Mouse (Mus musculus) stomach, embryonic 16.5 days (tissue): ENCODE results near the gene Nexn. TPM values are rescaled to one million over a fixed set of nuclear protein-coding genes. Genes with fewer than 3 reads are reported as not detected.
A peak's percentile ranks its signal among the peaks of the same experiment; 100 is the strongest.

Experiments
- ATAC-seq: fragments of 200-750 bp; cut with Nextera tagmentation; 2 replicates; pipeline ENCODE4 v1.8.0; 2017; ENCODE audit warnings: moderate number of reproducible peaks, moderate TSS enrichment; ENCODE audit not compliant: insufficient read depth, low FRiP score
- H3K27ac ChIP-seq: fragments of 300-500 bp; sonication (generic); 2 replicates; pipeline ENCODE4 v1.5.1; 2014; ENCODE audit warnings: low read length
- H3K27me3 ChIP-seq: fragments of 300-500 bp; sonication (generic); 2 replicates; pipeline ENCODE4 v1.6.1; 2014; ENCODE audit warnings: low read length, control low read depth, mixed read lengths; ENCODE audit not compliant: control insufficient read depth, insufficient read depth
- H3K36me3 ChIP-seq: fragments of 300-500 bp; sonication (generic); 2 replicates; pipeline ENCODE4 v1.6.1; 2014; ENCODE audit warnings: low read length; ENCODE audit not compliant: control insufficient read depth, insufficient read depth
- H3K4me1 ChIP-seq: fragments of 300-500 bp; sonication (generic); 2 replicates; pipeline ENCODE4 v1.6.1; 2014; ENCODE audit warnings: low read length, control low read depth, mixed read lengths; ENCODE audit not compliant: control insufficient read depth, insufficient read depth
- H3K4me2 ChIP-seq: fragments of 300-500 bp; sonication (generic); 2 replicates; pipeline ENCODE4 v1.6.1; 2014; ENCODE audit warnings: low read depth, low read length, mixed read lengths
- H3K4me3 ChIP-seq: fragments of 300-500 bp; sonication (generic); replicated peaks from 2 replicates; pipeline ENCODE4 v1.5.1; 2014; ENCODE audit warnings: mild to moderate bottlenecking, low read length
- H3K9ac ChIP-seq: fragments of 300-500 bp; sonication (generic); 2 replicates; pipeline ENCODE4 v1.6.1; 2014; ENCODE audit warnings: low read length
- H3K9me3 ChIP-seq: fragments of 300-500 bp; sonication (generic); replicated peaks from 2 replicates; pipeline ENCODE4 v1.6.1; 2016; ENCODE audit warnings: low read length, control low read depth; ENCODE audit not compliant: control insufficient read depth
- WGBS: fragments of 180-500 bp; shearing (Covaris S2); extraction: QIAGEN DNeasy Blood & Tissue Kit; methylation state at CpG from one replicate; pipeline ENCODE4 v1.1.7; 2014; 5-methylcytosine and 5-hydroxymethylcytosine counted together
- polyA plus RNA-seq: library from polyadenylated mRNA; unstranded; fragments of >200 nt; fragmentation: Nextera tagmentation; extraction: Ambion mirVana; gene quantifications from 2 replicates; pipeline ENCODE4 v1.2.1, GENCODE M21; 2015

Nexn gene
- polyA plus RNA-seq, 1 experiment from 2014 or later, result 44.9 TPM

DNA sequence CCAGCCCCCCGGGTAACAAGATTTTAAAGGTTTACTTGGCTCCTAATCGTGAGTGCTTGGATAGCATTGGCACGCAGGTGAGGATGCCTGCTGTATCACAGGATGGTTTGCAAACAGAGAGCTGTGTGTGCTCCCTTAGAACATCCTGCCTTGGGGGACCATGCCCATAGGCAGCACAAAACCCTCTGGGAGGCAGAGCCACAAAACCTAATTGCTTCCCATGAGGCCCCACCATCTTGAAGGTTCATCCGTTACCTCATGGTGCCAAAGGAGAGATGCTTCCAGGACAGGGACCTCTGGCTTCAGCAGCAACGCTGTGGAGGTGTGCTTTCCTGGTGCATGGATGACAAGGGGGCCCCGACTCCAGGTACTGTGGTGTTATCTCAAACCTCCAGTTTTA, 5.7 kb upstream of the Nexn start:
- Histone ChIP-seq H3K27ac (no peak overlapping the region), H3K9ac (no peak overlapping the region), H3K4me2 (no peak overlapping the region), H3K27me3 (0 out of 2 replicates have a peak, but pooled peaks cover 3% of the 10 kb centered on the region), H3K4me3 (no peak overlapping the region), H3K4me1 (no peaks in the 10 kb centered on the region), H3K36me3 (no peaks in the 10 kb centered on the region), H3K9me3 (no peaks in the 10 kb centered on the region)
- WGBS, result 80% methylated on average over 6 of the region's 6 CpGs
- ATAC-seq, result no peak

DNA sequence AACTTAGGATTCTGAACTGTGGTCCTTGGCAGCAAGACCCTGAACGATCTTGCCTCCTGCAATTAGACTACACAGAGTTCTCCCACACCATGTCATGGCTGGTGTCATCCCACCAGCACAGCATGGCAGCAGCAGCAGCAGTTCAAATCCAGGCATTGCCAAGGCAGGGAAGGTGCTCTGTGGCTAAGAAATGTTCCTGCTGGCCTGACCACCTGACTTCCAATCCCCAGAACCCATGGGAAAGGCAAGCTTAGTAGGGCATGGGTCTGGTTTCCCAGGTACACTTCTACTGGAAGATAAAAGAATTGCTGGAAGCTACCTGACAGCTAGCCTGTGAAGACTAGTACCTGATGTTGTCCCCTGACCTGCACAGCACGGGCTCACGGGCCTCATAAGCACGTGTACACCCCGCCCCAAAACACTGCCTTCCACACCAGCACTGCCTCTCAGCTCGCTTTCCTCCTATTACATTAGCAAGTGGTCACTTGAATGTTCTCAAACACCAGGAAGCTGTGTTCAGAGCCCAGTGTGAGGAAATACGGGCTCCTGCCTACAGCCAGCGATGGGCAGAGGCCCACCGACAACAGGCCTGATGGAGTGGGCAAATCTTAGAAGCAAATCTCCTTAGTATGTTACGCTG, 5.0 kb upstream of the Nexn start:
- no peak overlapping the region for H3K4me2 ChIP-seq
- H3K4me1 ChIP-seq, result 0 out of 2 replicates have a peak, but pooled peaks cover 5% of the 10 kb centered on the region
- 0 out of 2 replicates have a peak, but pooled peaks cover 3% of the 10 kb centered on the region for H3K27me3 ChIP-seq

DNA sequence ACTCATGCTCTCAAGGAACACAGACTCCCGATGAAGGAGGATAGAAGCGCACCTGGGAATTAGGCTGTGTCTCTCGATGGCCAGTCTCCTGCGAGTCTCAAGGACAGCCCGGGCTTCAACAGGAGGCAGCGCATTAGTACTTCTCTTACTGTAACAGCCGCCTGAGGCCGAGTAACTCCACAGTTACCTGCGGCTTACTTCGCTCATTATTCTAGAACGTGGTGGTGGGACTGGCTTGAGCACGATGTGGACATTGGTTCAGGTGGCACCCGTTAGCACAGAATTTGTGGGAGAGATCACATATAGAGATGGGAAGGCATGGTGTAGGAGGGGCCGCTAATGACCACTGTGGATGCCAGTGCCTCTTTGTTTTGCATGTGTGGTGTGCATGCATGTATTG, 1.9 kb upstream of the Nexn start:
- Histone ChIP-seq H3K36me3 (no peaks in the 10 kb centered on the region), H3K4me1 (peaks cover 10% of the 10 kb centered on the region; the same call in 1 of the 2 replicates), H3K4me2 (no peak overlapping the region), H3K27ac (no peak overlapping the region), H3K9me3 (no peaks in the 10 kb centered on the region), H3K9ac (no peak overlapping the region), H3K27me3 (peaks cover 3% of the 10 kb centered on the region; the same call in 1 of the 2 replicates), H3K4me3 (no peak overlapping the region)
- 93% methylated on average over 14 of the region's 14 CpGs for WGBS
- no peak for ATAC-seq

More for the DNA sequence above, 5.0 kb upstream of the Nexn start:
- WGBS, result 85% methylated on average over 10 of the region's 10 CpGs
- H3K27ac ChIP-seq, result no peak overlapping the region
- H3K9ac ChIP-seq, result no peak overlapping the region
- no peaks in the 10 kb centered on the region for H3K36me3 ChIP-seq
- no peak for ATAC-seq
- H3K9me3 ChIP-seq, result no peaks in the 10 kb centered on the region
- H3K4me3 ChIP-seq, result no peak overlapping the region

DNA sequence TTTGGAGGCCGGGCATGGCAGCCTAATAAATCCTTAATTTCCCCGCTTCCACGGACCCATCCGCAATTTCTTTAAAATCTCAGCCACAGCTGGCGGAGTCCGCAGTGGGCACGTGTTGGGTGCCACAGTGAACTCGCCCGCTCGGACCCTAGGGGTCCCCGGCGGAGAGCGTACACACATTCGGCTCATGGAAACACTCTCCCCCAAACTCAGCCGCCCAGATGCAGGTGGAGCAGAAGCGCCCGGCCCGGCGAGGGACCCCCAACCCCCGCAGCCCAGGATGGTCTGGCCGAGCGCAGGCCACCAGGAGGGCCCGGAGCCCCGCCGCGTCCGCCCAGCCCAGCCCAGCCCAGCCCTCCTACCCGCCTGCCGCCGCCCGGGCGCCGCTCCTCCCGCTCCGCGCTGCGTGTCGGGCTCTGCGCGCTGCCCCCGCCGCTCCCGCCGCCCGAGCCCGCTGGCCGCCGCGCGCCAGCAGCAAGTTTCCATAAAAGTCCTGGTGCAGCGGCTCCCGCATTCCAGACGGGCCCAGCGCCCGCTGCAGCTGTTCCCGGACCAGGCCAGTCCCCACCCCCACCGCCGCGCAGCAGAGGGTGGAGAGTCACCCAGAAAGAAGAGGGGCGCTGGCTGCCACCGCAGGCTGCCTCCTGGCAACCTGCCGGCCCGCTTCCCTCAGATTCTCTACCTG, 657 bp downstream of the Nexn start:
- Histone ChIP-seq H3K36me3 (no peaks in the 10 kb centered on the region), H3K27ac (peak overlapping the region; percentile 85), H3K9me3 (no peaks in the 10 kb centered on the region), H3K27me3 (peaks cover 3% of the 10 kb centered on the region; the same call in 1 of the 2 replicates), H3K4me1 (peaks cover 10% of the 10 kb centered on the region; the same call in 1 of the 2 replicates), H3K4me3 (peak overlapping the region; percentile 64), H3K4me2 (peak overlapping the region; percentile 94), H3K9ac (peak overlapping the region; percentile 89)
- 2% methylated on average over 62 of the region's 63 CpGs for WGBS
- peak; percentile 91 for ATAC-seq

DNA sequence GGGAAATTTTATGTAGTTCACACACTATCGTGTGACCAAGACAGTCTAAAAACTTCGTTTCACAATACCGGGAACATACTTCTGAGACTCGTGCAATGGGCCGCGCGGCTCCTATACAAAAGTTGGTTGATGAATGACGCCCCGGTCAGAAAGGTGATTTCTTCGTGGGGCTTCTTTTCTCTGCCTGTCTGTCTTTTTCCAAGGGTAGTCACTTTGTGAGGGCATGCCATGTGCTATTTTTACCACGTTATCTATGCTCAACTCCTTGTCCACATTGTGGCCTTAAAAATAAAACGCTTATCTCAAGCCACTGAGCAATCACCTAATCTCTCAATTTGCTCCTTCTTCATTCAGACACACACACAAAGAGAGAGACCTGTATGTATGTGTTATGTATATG, 1.3 kb downstream of the Nexn start:
- Histone ChIP-seq H3K4me2 (peak overlapping the region; percentile 94), H3K4me1 (peaks cover 10% of the 10 kb centered on the region; the same call in 1 of the 2 replicates), H3K27me3 (peaks cover 3% of the 10 kb centered on the region; the same call in 1 of the 2 replicates), H3K4me3 (peak overlapping the region; percentile 64), H3K36me3 (no peaks in the 10 kb centered on the region), H3K9me3 (no peaks in the 10 kb centered on the region), H3K9ac (peak overlapping the region; percentile 89), H3K27ac (peak overlapping the region; percentile 85)
- no peak for ATAC-seq
- WGBS, result 42% methylated on average over 12 of the region's 12 CpGs

DNA sequence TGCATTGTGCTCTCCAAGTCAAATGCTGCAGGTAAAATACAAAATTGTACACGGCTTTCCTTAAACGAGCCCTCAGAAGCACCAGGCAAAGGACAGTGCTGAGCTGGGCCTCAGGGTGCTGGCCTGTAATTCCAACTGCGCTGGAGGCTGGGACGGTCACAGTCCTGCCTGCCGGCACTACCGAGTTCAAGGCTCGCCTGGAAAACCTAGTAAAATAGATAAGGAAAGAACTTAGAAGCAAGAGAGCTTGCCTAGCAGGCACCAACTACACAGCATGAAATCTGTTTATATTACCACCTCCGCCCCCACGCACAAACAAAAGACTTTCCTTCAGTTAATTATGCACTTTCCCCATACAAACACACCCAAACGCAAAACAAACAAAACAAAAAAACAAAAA, 1.8 kb downstream of the Nexn start:
- 53% methylated on average over 10 of the region's 10 CpGs for WGBS
- Histone ChIP-seq H3K9me3 (no peaks in the 10 kb centered on the region), H3K4me3 (peak overlapping the region; percentile 64), H3K27me3 (peaks cover 3% of the 10 kb centered on the region; the same call in 1 of the 2 replicates), H3K27ac (peak overlapping the region; percentile 52; the same call in 1 of the 2 replicates), H3K4me1 (peaks cover 10% of the 10 kb centered on the region; the same call in 1 of the 2 replicates), H3K4me2 (peak overlapping the region; percentile 94), H3K36me3 (no peaks in the 10 kb centered on the region), H3K9ac (peak overlapping the region; percentile 89; the same call in 1 of the 2 replicates)
- ATAC-seq, result no peak

DNA sequence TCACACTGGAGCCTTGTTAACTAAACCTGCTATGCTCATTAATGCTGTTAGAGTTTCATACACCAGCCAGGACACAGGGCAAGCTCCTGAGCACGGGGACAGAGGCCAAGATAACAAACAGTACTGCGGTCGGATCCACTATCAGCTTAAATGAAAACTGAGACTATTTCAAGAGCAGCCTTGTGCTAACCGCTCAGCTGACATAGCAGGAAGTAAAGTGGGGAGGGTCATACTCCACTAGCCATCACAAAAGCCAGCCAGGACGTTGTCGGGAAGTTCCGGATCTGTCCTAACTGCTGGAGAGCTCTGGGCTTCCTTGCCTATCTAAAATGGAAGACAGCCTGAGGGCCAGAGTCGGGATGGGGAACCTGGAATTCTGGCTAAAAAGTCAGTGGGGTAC, 4.2 kb downstream of the Nexn start:
- Histone ChIP-seq H3K27me3 (no peaks in the 10 kb centered on the region; the same call in 1 of the 2 replicates), H3K27ac (no peak overlapping the region), H3K36me3 (no peaks in the 10 kb centered on the region), H3K4me2 (peak overlapping the region; percentile 28), H3K9me3 (no peaks in the 10 kb centered on the region), H3K4me3 (no peak overlapping the region), H3K4me1 (peaks cover 10% of the 10 kb centered on the region; the same call in 1 of the 2 replicates), H3K9ac (0 out of 2 replicates have a peak overlapping the region, but pooled peaks have one; percentile 16)
- WGBS, result 32% methylated on average over 8 of the region's 8 CpGs
- no peak for ATAC-seq

DNA sequence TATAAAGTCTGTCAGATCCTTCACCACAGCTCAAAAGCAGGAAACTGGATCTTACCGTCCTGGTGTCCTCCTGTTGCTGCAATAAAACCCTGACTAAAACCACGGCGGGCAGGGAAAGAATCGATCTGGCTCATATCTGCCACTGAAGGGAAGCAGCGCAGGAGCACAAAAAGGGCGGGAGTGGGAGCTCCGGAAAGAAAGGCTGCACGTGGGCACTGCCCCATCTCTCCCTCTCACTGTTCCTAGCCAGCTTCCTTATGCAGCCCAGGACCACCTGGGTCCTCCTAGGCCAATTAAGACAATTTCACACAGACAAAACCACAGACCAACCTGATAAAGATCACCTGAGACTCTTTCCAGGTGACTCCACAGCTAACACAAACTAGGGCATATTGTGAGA, 4.7 kb downstream of the Nexn start:
- Histone ChIP-seq H3K4me3 (no peak overlapping the region), H3K36me3 (no peaks in the 10 kb centered on the region), H3K27me3 (no peaks in the 10 kb centered on the region; the same call in 1 of the 2 replicates), H3K9ac (no peak overlapping the region), H3K4me1 (peaks cover 8% of the 10 kb centered on the region; the same call in 1 of the 2 replicates), H3K9me3 (no peaks in the 10 kb centered on the region), H3K27ac (no peak overlapping the region), H3K4me2 (peak overlapping the region; percentile 28; the same call in 1 of the 2 replicates)
- no peak for ATAC-seq
- WGBS, result 44% methylated on average over 8 of the region's 8 CpGs

DNA sequence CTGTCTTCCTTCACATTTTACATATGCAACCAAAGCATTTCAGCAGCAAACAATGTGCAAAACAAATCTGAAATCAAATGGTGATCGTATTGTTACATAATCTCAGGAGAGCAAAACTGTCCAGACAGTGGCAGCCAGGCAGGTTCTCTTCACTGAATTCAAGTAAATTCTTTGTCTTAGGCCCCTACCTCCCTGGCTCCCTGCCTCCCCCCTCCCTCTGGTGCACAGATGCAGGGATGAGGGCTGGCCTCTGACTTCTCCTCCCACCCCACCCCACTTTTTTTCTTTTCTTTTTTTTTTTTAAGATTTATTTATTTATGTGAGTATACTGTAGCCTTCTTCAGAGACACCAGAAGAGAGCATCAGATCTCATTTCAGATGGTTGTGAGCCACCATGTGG, 5.8 kb downstream of the Nexn start:
- H3K4me3 ChIP-seq, result no peak overlapping the region
- H3K36me3 ChIP-seq, result no peaks in the 10 kb centered on the region
- H3K27me3 ChIP-seq, result no peaks in the 10 kb centered on the region; the same call in 1 of the 2 replicates
- no peak for ATAC-seq
- no peak overlapping the region for H3K4me2 ChIP-seq
- no peak overlapping the region for H3K9ac ChIP-seq
- no peaks in the 10 kb centered on the region for H3K9me3 ChIP-seq
- peaks cover 3% of the 10 kb centered on the region; the same call in 1 of the 2 replicates for H3K4me1 ChIP-seq
- 97% methylated on average over 1 of the region's 1 CpGs for WGBS
- no peak overlapping the region for H3K27ac ChIP-seq
